Mouse (Mus musculus) embryonic facial prominence, embryonic 12.5 days (tissue): ENCODE measurements at regions not wholly inside any gene's neighbourhood (a gene's known extent, or its start where the extent isn't known, plus 50 kb on each side); places are given as distances from the start of the nearest gene placed in this dataset.

Source experiments
- ATAC-seq: fragments of 200-750 bp; cut with Nextera tagmentation; 2 replicates; pipeline ENCODE4 v1.8.0; 2017; ENCODE audit not compliant: insufficient number of reproducible peaks, insufficient read depth, low FRiP score, low TSS enrichment
- H3K27ac ChIP-seq: fragments of 300-500 bp; sonication (generic); 2 replicates; pipeline ENCODE4 v1.5.1; 2016; ENCODE audit warnings: mild to moderate bottlenecking
- H3K27me3 ChIP-seq: fragments of 300-500 bp; sonication (generic); 2 replicates; pipeline ENCODE4 v1.6.1; 2016; ENCODE audit warnings: mild to moderate bottlenecking, moderate library complexity
- H3K36me3 ChIP-seq: fragments of 300-500 bp; sonication (generic); 2 replicates; pipeline ENCODE4 v1.6.1; 2016; ENCODE audit warnings: mild to moderate bottlenecking
- H3K4me1 ChIP-seq: fragments of 300-500 bp; sonication (generic); 2 replicates; pipeline ENCODE4 v1.6.1; 2016
- H3K4me2 ChIP-seq: fragments of 300-500 bp; sonication (generic); replicated peaks from 2 replicates; pipeline ENCODE4 v1.6.1; 2016; ENCODE audit warnings: mild to moderate bottlenecking, moderate library complexity
- H3K4me3 ChIP-seq: fragments of 300-500 bp; sonication (generic); 2 replicates; pipeline ENCODE4 v1.5.1; 2016; ENCODE audit warnings: mild to moderate bottlenecking
- H3K9ac ChIP-seq: fragments of 300-500 bp; sonication (generic); 2 replicates; pipeline ENCODE4 v1.6.1; 2016; ENCODE audit warnings: mild to moderate bottlenecking, moderate library complexity
- H3K9me3 ChIP-seq: fragments of 300-500 bp; sonication (generic); 2 replicates; pipeline ENCODE4 v1.6.1; 2016; ENCODE audit warnings: mild to moderate bottlenecking, moderate library complexity
- WGBS: fragments of 180-500 bp; shearing (Covaris S2); methylation state at CpG from one replicate; pipeline ENCODE4 v1.1.7; 2016; 5-methylcytosine and 5-hydroxymethylcytosine counted together

DNA sequence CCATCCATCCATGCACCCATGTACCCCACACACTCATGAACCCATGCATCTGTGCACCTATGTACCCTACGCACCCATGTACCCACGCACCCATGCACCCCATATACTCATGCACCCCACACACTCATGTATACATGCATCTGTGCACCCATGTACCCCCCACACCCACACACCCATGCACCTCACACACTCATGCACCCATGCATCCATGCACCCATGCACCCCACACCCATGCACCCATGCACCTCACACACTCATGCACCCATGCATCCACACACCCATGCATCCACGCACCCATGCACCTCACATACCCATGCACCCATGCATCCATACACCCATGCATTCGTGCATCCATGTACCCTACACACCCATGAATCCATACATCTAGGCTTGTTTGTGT is 63.6 kb downstream of the 4930564D02Rik start:
- 94% methylated on average over 4 of the region's 4 CpGs for WGBS
- 0 out of 2 replicates have a peak, but pooled peaks cover 3% of the 10 kb centered on the region for H3K9me3 ChIP-seq
- H3K4me2 ChIP-seq: no peak overlapping the region
- no peaks in the 10 kb centered on the region for H3K36me3 ChIP-seq
- ATAC-seq: no peak
- H3K4me3 ChIP-seq: no peak overlapping the region
- H3K27ac ChIP-seq: no peak overlapping the region
- H3K9ac ChIP-seq: no peak overlapping the region
- no peaks in the 10 kb centered on the region for H3K27me3 ChIP-seq
- peaks cover 9% of the 10 kb centered on the region; the same call in 1 of the 2 replicates for H3K4me1 ChIP-seq

DNA sequence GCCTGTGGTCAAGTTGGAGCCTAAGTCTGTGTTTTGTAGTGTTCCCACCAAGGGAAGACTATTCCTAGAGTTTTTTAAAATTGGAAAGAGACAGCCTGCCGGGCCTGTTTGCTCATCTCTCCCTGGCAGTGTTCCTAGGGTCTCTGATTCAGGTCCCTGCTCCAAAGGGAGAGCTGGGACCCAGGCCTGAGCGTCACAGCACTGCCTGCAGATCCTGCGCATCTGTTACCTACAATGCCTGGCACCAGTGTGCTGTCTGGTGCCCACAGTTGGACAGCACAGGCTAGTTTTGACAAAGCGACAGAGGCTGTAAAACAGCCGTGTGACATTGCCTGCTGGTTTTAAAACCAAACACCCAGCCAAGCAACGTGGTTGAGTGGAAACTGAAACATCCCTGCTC is 64.4 kb downstream of the 4930564D02Rik start:
- H3K4me2 ChIP-seq: no peak overlapping the region
- H3K27ac ChIP-seq: no peak overlapping the region
- no peak overlapping the region for H3K4me3 ChIP-seq
- H3K27me3 ChIP-seq: no peaks in the 10 kb centered on the region
- H3K36me3 ChIP-seq: no peaks in the 10 kb centered on the region
- H3K4me1 ChIP-seq: peaks cover 9% of the 10 kb centered on the region; the same call in 1 of the 2 replicates
- H3K9me3 ChIP-seq: 0 out of 2 replicates have a peak, but pooled peaks cover 3% of the 10 kb centered on the region
- ATAC-seq: no peak
- 83% methylated on average over 6 of the region's 6 CpGs for WGBS
- no peak overlapping the region for H3K9ac ChIP-seq

DNA sequence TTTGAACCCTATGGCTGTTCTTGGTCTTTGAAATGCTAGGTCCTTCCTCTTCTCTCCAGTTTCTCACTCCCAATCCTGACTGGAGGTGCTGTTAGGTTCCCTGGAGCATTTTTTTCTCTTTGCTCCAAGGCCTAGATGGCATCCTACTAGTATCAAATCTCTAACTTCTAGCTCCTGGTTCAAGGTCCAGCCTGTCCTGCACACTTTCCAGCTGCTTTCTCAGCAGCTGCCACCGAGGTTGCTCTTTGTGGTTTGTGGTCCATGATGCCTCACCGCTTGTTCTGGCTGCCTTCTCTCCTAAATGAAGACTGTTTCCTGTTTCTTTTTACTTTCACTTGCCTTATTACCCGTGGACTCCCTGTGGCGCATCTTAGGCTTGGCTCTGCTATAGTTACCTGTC is 66.4 kb downstream of the 4930564D02Rik start:
- ATAC-seq: no peak
- 0 out of 2 replicates have a peak, but pooled peaks cover 3% of the 10 kb centered on the region for H3K9me3 ChIP-seq
- no peak overlapping the region for H3K27ac ChIP-seq
- H3K4me1 ChIP-seq: peaks cover 5% of the 10 kb centered on the region; the same call in 1 of the 2 replicates
- H3K27me3 ChIP-seq: no peaks in the 10 kb centered on the region
- H3K36me3 ChIP-seq: no peaks in the 10 kb centered on the region
- H3K4me2 ChIP-seq: no peak overlapping the region
- no peak overlapping the region for H3K4me3 ChIP-seq
- no peak overlapping the region for H3K9ac ChIP-seq
- 80% methylated on average over 4 of the region's 4 CpGs for WGBS

DNA sequence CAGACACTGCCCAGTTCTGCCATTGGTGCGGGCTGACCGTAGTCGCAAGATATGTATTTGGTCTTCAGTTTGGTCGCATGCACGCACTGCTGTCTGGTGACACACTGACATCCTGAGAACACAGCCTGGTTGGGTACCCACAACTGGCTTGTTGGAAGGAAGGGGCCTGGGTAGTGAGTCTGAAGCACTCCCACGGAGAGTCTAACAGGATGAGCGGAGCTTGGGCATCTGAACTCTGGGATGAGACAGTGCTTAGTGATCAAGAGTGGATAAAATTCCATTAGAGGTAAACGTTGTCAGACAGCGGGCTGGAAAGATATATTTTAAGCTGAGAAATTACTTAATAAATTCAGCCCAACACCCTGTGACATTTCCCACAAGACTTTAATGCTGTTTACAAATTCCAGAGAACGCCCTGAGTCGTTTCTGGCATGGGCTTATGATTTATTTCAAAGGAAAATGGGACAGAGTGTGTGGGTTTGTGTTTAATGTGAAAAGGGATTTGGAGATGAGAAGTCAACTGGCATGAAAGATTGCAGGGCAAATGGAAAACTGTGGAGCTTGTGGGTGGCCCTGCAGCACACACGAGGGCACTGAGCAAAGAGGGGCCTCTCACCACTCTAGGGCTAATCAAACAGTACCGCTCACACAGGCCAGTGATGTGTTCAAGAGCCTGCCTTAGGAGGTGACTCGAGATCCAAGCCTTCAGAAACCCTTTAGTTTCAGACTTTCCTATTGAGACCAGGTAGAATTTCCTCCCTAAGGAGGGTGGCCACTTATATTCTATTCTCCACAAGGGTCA is 74.7 kb downstream of the 4930564D02Rik start:
- H3K27ac ChIP-seq: no peak overlapping the region
- H3K36me3 ChIP-seq: no peaks in the 10 kb centered on the region
- H3K4me1 ChIP-seq: no peaks in the 10 kb centered on the region
- H3K4me2 ChIP-seq: no peak overlapping the region
- no peaks in the 10 kb centered on the region for H3K27me3 ChIP-seq
- no peak overlapping the region for H3K9ac ChIP-seq
- 80% methylated on average over 14 of the region's 14 CpGs for WGBS
- H3K9me3 ChIP-seq: no peaks in the 10 kb centered on the region
- no peak overlapping the region for H3K4me3 ChIP-seq
- ATAC-seq: no peak

DNA sequence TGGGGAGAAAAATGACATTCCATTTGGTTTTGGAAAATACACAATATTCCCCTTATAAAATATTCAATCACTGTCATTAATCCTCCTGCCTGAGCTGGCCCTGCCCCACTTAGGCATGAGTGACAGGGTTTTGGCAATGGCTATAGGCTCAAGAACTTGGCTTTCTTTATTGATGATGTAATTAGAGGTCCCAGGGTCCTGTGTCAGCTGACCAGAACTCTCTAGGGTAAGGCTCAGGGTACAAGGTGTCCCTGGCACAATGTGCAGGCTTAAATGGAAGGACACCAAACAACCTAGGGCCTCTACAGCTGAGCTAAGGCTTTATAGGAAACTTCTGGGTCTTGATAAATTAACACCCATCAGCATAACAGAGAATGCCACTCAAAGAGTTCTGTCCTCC is 76.0 kb downstream of the 4930564D02Rik start:
- H3K9ac ChIP-seq: no peak overlapping the region
- no peak for ATAC-seq
- no peaks in the 10 kb centered on the region for H3K4me1 ChIP-seq
- H3K36me3 ChIP-seq: no peaks in the 10 kb centered on the region
- H3K9me3 ChIP-seq: no peaks in the 10 kb centered on the region
- no peaks in the 10 kb centered on the region for H3K27me3 ChIP-seq
- H3K4me3 ChIP-seq: no peak overlapping the region
- no peak overlapping the region for H3K27ac ChIP-seq
- no peak overlapping the region for H3K4me2 ChIP-seq

DNA sequence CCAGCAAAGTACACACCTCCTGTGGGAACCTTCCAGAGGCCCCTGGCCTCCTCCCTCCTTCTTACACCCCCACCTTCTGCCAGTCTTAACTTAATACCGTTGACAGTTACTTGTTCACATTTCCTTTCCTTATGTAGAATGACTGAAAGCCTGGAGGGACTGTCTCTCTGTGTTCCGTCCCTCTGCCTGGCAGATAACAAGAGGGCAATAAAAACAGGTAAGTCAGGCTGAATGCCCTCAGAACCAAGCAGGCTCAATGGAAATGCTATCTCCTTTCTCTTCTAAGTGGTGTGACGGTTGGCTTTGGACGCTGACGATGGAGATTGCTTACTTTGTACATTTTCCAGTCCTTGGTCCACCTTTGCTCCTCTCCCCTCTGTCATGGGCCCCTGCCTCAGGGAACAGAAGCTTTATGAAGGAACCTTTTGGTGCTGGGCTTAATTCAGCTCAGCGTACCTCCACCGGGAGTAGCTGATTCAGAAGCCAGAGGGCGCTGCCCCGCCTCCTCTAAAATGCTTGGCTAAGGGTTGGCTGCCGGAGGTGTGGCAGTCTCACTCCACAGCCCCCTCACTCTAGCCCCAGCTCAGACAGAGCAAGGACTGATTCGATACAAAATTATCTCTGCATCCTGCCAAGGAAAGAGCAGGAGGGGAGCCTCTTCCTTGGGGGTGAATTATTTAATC is 85.0 kb downstream of the 4930564D02Rik start:
- no peak overlapping the region for H3K27ac ChIP-seq
- H3K27me3 ChIP-seq: no peaks in the 10 kb centered on the region
- H3K9me3 ChIP-seq: no peaks in the 10 kb centered on the region
- 0 out of 2 replicates have a peak overlapping the region, but pooled peaks have one; percentile 5 for H3K4me2 ChIP-seq
- H3K4me1 ChIP-seq: peaks cover 13% of the 10 kb centered on the region
- no peak overlapping the region for H3K4me3 ChIP-seq
- H3K36me3 ChIP-seq: no peaks in the 10 kb centered on the region
- no peak overlapping the region for H3K9ac ChIP-seq
- peak; percentile 79; the same call in 1 of the 2 replicates for ATAC-seq
- 19% methylated on average over 11 of the region's 11 CpGs for WGBS

DNA sequence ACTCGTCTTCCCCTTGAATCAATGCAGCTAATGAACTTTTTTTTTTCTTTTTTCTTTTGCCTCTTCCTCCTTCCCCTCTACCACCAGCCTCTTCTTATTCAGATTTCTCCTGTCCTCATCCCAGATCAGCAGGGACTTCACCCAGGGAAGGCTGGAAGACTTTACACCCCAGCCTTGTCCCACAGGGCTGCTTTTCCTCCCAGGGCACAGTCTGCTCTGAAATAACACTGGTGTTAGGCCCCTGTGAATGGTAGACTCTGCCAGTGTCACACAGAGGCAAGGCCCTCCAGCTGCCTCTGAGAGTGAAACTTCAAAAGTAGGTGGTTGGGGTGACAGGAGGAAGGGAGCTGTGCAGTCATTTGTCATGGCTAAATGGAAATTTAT is 85.5 kb downstream of the 4930564D02Rik start:
- Histone ChIP-seq H3K27me3 (no peaks in the 10 kb centered on the region), H3K9me3 (no peaks in the 10 kb centered on the region), H3K4me1 (peaks cover 13% of the 10 kb centered on the region), H3K4me3 (no peak overlapping the region), H3K9ac (no peak overlapping the region), H3K36me3 (no peaks in the 10 kb centered on the region), H3K27ac (no peak overlapping the region), H3K4me2 (0 out of 2 replicates have a peak overlapping the region, but pooled peaks have one; percentile 5)
- WGBS: 14% methylated on average over 1 of the region's 1 CpGs
- no peak for ATAC-seq

DNA sequence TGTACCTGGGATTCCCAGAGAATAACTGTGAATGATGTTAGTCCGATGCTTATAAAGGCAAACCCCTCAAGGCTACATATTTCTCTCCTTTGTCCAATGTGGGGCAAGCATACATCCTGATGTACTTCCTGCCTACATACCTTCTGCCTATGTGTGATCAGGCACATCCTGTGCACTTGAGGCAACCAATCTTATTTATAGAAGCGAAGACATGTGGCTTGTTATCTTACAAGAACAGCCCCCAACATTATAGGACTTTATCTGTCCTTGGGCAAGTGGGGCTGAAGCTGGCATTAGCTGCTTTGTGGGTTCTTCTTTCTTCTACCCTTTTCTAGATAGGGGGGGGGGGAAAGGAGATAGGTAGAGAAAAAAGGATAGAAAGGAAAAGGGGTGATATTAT is 91.7 kb downstream of the 4930564D02Rik start:
- ATAC-seq: no peak
- no peak overlapping the region for H3K4me2 ChIP-seq
- no peak overlapping the region for H3K4me3 ChIP-seq
- no peaks in the 10 kb centered on the region for H3K27me3 ChIP-seq
- 87% methylated on average over 2 of the region's 2 CpGs for WGBS
- no peaks in the 10 kb centered on the region for H3K4me1 ChIP-seq
- H3K36me3 ChIP-seq: no peaks in the 10 kb centered on the region
- no peak overlapping the region for H3K9ac ChIP-seq
- H3K9me3 ChIP-seq: no peaks in the 10 kb centered on the region
- H3K27ac ChIP-seq: no peak overlapping the region

DNA sequence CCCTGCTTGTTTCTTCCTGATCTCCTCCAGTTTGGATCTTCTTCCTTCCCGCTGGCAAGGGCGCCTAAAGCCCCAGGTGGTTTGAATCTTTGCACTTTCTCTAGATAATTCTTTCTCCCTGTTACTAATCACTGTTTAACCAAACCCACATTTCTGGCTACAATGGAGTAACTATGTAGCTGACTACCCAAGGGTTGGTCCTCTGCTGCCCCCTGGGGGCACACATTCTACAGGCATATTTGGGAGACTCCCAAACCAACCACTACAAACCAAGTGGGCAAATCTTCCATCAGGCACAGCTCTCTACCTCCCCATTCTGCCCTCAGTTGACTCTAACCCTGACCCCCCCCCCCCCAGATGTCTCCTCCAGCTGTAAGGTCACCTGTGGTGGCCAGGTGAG is 98.7 kb downstream of the 4930564D02Rik start:
- Histone ChIP-seq H3K9me3 (0 out of 2 replicates have a peak, but pooled peaks cover 1% of the 10 kb centered on the region), H3K9ac (no peak overlapping the region), H3K36me3 (no peaks in the 10 kb centered on the region), H3K4me2 (no peak overlapping the region), H3K4me1 (0 out of 2 replicates have a peak, but pooled peaks cover 2% of the 10 kb centered on the region), H3K4me3 (no peak overlapping the region), H3K27me3 (no peaks in the 10 kb centered on the region), H3K27ac (no peak overlapping the region)
- no peak for ATAC-seq
- 13% methylated on average over 2 of the region's 2 CpGs for WGBS

DNA sequence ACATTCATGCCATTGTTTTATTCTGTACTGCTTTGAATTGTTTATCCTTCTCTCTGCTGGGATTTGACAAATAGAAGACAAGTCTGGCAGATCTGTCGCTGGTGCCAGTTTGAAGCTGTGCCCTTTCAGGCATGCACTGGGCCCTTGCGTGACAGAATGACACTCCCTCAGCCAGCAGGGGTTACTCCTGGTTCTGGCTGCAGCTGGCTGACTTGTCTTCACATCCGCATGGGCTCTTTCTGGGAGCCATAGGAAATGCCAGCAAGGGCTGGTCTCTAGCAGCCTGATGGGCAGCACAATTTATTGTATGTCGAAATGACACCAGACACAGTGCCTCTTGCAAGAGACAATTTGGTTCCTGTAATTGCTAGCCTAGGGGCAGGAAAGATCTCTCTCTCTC is 102.5 kb downstream of the 4930564D02Rik start:
- Histone ChIP-seq H3K27me3 (no peaks in the 10 kb centered on the region), H3K9ac (no peak overlapping the region), H3K27ac (no peak overlapping the region), H3K4me3 (no peak overlapping the region), H3K4me2 (no peak overlapping the region), H3K9me3 (0 out of 2 replicates have a peak, but pooled peaks cover 5% of the 10 kb centered on the region), H3K36me3 (no peaks in the 10 kb centered on the region), H3K4me1 (0 out of 2 replicates have a peak, but pooled peaks cover 2% of the 10 kb centered on the region)
- WGBS: 30% methylated on average over 4 of the region's 4 CpGs
- no peak for ATAC-seq

DNA sequence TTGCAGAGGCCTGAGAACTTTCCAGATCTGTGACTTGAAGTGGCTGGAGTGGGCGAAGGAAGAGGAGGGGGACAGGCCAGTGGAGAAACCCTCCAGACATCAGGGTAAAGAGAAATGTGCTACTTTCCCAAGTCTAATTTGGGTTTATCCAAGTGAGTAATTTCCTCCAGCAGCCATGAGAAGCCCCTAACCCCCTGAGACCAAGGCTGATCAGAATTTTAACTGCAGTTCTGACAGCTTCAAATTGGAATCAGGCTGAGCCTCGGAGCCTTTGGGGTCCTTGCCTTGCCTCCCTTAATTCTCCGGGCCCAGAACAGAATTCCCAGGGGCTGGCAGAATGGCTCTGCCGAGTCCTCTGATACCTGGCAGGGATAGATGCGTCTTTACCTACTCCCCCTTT is 104.9 kb downstream of the 4930564D02Rik start:
- no peak for ATAC-seq

DNA sequence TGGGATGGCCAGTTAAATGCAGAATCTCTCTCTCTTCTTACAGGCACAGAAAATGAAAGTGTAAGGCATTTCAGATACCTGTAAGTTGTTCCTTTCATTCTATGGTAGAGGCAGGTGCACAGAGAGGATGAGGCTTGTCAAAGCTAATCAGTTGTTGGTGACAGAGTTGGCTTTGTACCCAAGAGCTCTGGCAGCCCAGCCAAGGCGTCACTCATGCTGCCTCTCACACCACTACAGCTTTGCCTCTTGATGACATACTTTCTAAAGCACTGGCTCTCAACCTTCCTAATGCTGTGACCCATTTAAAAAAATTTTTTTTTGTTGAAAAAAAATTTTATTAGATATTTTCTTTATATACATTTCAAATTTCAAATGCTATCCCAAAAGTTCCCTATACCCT is 105.4 kb downstream of the 4930564D02Rik start:
- no peak overlapping the region for H3K27ac ChIP-seq
- no peak overlapping the region for H3K9ac ChIP-seq
- 65% methylated on average over 1 of the region's 1 CpGs for WGBS
- H3K4me3 ChIP-seq: no peak overlapping the region
- H3K27me3 ChIP-seq: no peaks in the 10 kb centered on the region
- H3K36me3 ChIP-seq: no peaks in the 10 kb centered on the region
- H3K4me1 ChIP-seq: 0 out of 2 replicates have a peak, but pooled peaks cover 2% of the 10 kb centered on the region
- no peak for ATAC-seq
- no peak overlapping the region for H3K4me2 ChIP-seq
- 0 out of 2 replicates have a peak, but pooled peaks cover 5% of the 10 kb centered on the region for H3K9me3 ChIP-seq

More for the DNA sequence above, 104.9 kb downstream of the 4930564D02Rik start:
- H3K9ac ChIP-seq: no peak overlapping the region
- 63% methylated on average over 5 of the region's 5 CpGs for WGBS
- H3K27ac ChIP-seq: no peak overlapping the region
- H3K9me3 ChIP-seq: 0 out of 2 replicates have a peak, but pooled peaks cover 5% of the 10 kb centered on the region
- H3K27me3 ChIP-seq: no peaks in the 10 kb centered on the region
- 0 out of 2 replicates have a peak, but pooled peaks cover 2% of the 10 kb centered on the region for H3K4me1 ChIP-seq
- no peak overlapping the region for H3K4me2 ChIP-seq
- no peak overlapping the region for H3K4me3 ChIP-seq
- H3K36me3 ChIP-seq: no peaks in the 10 kb centered on the region
